Mouse (Mus musculus): ENCODE data around the gene Zfp740.
"Not testable (repeated sequence)": the region's sequence is repeated elsewhere in the genome, so short reads cannot be mapped to it uniquely, and the experiment has no call there.

The Zfp740 gene

DNA sequence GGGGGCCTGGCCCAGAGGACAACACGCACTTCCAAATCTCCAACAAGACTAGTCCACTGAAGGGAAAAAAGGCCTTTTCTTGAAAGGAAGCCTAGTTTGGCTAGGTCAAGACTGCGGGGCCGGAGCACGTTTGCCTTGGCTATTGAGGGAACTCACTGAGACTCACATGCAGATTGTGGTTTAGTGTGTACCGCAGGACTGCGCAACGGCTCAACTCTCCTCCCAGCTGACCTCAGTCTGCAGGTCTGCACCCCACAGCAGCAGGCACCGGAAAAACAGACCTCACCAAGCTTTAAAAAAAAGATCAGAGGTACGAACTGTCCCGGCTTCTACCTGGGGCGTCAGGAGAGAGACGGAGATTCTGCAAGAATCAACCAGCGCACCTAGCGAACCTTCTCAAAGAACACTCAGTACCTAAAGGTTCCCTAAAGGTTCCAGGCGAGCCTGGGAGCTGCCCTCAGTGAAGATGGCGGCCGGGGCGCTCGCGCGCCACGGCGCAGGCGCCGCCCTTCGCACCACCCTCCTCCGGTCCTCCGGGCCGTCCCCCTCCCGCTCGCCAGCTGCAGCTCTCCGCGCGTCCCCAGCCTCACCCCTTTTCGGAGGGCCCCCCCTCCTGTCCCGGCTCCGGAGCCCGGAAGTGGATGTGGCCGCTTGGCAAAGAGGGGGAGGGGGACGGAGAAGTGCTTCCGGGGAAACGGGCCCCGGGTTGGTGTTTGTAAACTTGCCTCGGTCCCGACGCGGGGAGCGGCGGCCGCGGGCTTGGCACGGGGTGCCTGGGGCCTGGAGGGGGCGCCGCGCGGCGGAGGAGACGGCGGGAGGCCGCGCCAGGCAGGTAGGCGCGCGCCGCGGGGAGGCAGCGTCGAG, at the start of gene Zfp740:
Gene Zfp740, plus strand, starts transcription at position 279 of the 864 bp plus-strand sequence.
- peak; percentile 97 for DNase-seq (ENCODE audit: low spot score in 2 of 2)

DNA sequence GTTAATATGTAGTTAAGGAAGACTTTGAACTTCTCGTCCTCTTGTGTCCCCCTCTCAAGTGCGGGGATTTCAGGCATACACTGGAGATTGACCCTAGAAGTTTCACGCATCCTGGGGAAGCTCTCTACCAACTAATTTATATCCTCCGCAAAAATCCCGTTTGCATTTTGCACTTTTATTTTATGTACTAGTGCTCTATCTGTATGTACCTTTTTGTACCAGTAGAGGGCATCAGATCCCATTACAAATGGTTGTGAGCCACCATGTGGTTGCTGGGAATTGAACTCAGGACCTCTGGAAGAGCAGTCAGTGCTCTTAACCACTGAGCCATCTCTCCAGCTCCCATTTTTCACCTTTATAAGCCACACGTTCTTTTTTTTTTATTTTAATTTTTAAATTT, 48.0 kb upstream of the Zfp740 start:
- not testable (repeated sequence) for DNase-seq (ENCODE audit: low spot score in 2 of 2)

DNA sequence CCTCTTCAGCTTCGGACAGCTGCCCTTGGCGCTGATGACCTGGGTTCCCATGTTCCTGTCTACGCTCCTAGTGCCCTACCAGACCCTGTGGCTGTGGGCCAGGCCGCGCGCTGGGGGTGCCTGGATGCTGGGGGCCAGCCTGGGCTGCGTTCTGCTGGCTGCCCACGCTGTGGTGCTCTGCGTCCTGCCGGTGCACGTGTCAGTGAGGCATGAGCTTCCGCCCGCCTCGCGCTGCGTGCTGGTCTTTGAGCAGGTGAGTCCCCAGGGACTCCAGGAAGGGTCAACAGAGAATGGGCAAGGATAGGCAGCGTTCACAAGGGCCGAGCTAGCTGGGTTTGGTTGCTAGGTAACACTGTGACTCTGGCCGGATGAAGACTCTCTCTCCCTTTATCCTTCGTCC, 46.2 kb upstream of the Zfp740 start:
- DNase-seq (ENCODE audit: low spot score in 2 of 2) = no peak

DNA sequence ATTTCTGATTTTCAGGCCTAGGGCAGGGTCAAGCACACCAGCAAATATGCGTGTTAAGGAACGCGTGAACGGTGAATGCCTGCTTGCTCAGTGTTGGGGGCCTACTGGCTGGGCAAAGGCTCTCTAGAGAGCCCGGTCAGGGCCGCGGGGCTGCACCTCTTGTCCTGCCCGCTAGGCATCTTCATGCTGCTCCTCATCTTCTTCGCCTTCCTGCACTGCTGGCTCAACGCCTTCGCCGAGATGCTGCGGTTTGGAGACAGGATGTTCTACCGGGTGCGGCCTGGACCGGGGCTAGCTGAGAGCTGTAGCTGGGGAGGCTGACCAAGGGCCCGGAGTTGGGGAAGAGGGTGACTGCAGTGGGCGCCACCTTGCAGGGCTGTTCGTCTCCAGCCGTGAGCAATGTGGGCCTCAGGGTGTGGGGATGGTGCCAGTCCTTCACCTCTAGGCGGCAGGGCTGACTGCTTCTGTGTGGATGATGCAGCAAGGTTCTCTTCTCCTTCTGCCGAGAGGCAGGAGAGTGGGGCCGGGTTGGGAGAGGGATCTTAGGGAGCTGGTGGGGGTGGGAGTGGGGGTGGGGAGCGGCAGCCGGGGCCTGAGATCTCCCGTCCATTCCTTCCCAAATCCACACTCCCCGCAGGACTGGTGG, 42.5 kb upstream of the Zfp740 start:
- DNase-seq (ENCODE audit: low spot score in 2 of 2) = no peak

DNA sequence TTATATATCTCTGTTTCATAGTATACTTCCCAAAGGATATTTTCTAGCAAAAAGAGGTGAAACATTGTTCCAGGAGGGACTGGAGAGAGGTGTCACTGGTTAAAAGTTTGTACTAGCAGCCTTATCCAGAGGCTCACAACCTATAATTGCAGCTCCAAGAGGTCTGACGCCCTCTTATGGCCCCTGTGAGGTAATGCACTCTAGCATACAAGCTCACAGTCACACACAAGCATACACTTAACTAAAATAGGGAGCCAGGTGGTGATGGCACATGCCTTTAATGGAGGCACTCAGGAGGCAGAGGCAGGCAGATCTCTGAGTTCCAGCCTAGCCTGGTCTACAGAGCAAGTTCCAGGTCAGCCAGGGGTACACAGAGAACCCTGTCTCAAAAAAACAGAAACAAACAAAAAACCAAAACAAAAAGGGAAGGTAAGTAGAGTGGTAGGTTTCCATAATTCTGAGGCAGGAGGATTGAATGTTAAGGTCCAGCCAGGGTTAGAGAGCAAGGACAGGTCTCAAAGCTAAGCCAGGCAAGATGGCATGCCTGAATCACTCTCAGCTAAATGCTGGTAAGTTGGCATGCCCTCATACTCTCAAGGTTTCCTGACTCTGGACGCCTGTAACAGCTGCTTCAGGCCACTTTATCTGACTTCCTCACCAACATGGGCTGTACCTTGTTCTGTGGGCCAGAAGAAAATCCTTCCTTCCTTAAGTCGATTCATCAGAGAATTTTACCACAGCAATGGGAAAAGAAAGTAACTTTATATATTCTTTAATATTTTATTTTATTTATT, 39.0 kb upstream of the Zfp740 start:
- no peak for DNase-seq (ENCODE audit: low spot score in 2 of 2)

DNA sequence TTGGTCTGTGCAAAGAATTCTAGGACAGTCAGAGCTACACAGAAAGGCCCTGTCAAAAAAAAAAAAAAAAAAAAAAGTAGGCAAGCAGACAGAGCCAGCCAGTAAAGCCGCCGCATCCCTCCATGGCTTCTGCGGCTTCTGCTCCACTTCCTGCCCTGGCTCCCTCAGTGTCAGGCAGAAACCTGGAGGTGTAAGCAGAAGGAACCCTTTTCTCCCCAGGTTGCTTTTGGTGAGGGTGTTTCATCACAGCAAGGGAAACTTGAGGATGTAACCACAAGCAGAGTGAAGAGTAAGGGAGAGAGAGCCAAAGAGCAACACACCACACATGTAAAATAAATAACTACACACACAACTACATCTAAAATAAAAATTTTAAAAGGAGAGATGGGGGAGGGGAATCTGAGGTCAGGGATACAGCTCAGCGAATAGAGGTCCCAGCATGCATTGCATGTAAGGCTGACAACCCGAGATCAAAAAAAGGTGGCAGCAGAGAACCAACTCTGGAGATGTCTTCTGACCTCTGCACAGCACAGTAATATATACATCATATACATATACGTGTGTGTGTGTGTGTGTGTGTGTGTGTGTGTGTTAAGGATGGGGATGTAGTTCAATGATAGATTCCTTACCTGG, 37.5 kb upstream of the Zfp740 start:
- DNase-seq (ENCODE audit: low spot score in 2 of 2) = no peak

DNA sequence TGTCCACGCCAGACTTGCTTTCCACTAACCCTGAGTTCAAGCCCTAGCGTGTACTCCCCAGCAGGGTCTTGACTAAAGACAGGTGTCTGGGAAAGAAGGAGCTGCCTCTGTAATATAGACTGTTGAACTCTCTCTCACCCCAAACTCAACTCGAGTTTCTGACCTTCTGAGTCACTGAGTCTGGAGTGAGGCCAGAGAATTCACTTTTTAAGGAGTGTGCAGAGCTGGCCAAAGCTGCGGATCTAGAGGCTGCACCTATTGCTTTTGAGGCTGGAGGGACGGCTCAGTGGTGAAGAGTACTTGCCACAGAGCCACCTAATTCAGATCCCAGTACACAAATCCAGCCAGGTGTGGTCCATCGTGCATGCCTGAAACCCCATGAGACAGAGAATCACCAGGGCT, 35.4 kb upstream of the Zfp740 start:
- no peak for DNase-seq (ENCODE audit: low spot score in 2 of 2)

DNA sequence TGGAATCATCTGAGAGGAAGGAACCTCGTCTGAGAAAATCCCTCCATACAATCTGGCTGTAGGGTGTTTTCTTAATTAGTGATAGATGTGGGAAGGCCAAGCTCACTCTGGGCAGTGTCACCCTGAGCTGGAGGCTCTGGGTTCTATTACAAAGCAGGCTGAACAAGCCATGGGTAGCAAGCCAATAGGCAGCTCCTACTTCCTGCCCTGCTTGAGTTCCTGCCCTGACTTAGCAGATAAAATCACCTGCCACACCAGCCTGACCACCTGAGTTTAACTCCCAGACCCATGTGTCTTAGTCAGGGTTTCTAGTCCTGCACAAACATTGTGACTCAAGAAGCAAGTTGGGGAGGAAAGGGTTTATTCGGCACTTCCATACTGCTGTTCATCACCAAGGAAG, 34.0 kb upstream of the Zfp740 start:
- DNase-seq (ENCODE audit: low spot score in 2 of 2) = no peak

DNA sequence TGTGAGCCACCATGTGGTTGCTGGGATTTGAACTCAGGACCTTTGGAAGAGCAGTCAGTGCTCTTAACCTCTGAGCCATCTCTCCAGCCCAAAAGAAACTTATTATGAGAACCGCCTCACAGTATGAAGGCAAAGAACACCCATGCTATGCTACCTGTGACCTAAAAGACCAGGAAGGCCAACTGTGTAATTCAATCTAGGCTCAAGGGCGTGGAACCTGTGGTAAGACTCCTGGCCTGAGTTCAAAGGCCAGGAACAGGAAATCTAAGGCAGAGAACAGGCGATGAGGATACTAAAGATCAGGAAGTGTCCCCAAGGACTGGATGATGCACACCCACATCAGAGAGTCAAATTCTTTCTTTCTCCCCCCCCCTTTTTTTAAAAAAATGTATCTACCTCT, 29.5 kb upstream of the Zfp740 start:
- DNase-seq (ENCODE audit: low spot score in 2 of 2) = no peak

DNA sequence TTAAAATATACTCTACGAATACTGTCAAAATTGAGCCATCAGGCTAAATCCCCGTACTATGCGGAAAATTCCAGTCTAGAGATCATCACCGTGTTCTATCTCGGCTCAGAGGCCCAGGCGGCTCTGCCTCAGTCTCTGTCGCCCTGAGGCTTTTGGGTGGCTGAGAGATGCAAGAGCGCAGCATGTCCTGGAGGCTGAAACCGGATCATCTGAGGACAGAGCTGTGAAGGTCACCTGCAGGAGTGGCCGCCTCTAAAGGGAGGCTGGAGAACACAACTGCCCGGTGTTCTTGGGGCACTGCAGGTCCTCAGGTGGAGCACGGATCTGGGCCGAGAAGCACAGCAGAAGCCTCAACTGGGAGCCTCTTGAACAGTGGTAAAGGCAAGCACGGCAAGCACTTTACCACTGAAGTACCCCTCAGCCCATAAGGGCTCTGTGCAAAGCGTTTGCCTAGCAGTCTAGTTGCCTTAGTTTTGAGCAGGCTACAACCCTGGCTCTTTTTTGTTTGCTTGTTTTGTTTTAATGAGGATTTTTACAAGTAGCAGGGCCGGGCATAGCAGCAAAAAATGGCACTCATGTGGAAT, 27.2 kb upstream of the Zfp740 start:
- DNase-seq (ENCODE audit: low spot score in 2 of 2) = no peak

DNA sequence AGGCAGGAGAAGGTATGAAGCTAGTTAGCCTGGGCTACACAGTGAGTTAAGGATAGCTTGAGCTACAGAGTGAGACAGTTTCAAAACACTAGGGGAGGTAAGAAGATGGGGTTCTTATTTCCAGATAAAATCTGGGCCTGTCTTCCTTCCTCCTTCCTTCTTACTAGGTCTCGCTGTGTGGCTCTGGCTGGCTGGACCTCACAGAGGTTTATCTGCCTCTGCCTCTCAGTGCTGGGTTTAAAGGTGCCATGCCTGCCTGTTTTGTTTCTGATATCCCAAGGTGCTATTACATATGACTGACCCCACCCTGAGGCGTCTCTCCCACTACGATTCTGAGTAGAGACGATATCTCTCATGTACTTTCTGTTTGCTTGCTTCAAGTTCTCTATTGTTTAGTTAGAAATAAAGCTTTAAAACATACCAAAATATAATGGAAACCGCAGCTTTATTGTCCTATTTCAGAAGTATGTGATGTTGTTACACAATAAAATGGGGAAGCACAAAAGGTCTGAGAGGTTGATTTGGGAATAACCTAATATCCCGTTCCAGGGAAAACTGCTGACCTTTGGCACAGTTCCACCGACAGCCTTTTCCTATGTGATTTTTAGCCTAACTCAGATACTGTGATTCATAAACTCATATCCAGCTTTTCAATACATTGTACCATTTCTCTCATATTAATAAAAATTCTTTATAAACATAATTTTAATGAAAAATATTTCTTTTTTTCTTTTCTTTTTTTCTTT, 26.3 kb upstream of the Zfp740 start:
- DNase-seq (ENCODE audit: low spot score in 2 of 2) = no peak

DNA sequence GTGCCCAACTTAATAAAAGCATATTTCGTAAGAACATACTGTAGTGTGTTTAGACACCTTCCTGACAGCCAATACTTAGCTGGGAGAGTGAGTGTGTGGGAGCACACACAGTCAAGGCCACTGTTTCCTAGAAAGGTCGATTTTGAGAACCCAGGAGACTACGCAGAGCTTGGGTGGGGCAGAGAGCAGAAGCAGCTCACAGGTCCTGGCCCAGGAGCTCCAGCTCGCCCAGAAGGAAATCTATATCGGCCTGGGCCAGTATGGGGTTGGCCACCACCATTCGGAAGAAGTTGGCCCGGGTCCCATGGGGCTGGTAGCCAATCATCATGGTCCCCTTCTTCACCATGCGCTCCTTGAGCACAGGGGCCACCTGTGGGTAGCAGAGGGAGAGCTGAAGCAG, 25.6 kb upstream of the Zfp740 start:
- DNase-seq (ENCODE audit: low spot score in 2 of 2) = no peak

DNA sequence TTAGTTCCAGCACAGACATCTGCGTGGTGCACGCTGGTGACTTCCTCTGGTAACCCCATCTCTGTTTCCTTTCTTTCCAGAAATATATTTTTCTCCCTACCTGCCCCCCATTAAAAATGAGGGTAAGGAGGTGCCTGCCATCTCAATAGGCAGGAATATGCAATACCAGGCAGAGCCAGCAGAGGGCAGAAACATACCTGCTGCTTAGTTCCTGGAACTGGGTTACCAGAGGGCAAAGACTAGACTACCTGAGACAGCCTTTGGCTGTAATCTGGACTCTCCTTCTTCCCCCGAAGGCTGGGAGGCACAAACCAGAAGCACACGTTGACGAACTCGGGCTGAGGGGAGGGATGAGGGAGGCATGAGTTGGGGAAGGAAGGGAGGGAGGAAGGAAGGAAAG, 24.8 kb upstream of the Zfp740 start:
- peak; percentile 58 to 80 for DNase-seq (ENCODE audit: low spot score in 2 of 2)

DNA sequence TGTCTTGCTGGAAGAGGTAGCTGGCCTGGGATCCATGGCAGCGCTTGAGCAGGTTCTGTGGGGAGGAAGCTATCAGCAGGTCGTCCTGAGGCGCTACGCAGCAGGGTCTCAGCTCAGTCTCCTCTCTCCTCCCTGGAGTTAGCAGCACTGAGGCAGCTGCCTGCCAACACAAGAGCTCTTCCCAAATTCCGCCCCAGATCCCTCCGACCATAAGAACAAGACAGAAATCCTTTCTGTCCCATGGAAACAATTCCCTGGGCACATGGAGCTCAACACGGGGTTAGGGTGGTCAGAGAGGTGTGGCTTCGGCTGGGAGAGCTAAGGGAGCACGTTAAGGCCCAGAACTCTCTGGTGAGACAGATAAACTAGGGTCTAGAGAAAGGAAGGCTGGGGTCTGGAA, 23.9 kb upstream of the Zfp740 start:
- DNase-seq (ENCODE audit: low spot score in 2 of 2) = no peak

DNA sequence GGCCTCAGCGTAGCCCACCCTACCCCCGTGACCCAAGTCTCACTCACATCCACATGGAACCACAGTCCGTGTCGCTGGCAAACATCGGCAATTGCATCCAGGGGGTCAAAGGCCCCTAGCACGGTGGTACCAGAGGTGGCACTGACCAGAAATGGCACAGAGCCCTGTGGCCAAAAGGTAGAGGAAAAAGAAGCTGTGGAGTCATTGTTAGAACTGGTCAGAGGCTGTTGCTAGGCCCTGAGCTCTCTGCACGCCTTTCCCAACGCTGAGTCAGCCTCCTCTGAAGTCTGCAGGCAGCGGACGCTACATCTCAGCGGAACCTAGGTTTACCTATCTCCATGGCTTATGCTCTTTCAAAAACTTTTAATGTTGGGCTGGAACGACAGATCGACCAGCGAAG, 23.1 kb upstream of the Zfp740 start:
- DNase-seq (ENCODE audit: low spot score in 2 of 2) = no peak

DNA sequence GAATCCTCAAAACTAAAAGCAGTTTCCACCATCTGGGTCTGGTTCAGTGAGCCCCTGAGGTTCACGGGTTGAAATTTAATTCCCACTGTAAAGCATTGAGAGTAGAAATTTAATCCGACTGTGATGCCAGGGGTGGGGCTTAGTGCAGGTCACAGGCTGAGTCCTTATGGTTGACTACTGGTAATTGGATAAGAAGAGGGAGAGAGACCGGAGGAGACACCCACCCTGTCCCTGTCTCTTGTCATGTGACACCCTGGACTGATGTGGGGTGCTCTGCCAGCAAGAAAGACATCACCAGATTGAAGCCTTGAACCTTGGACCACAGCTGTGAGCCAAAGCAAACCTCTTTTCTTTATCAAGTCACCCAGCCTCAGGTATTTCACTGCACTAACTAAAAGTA, 20.0 kb upstream of the Zfp740 start:
- DNase-seq (ENCODE audit: low spot score in 2 of 2) = no peak

DNA sequence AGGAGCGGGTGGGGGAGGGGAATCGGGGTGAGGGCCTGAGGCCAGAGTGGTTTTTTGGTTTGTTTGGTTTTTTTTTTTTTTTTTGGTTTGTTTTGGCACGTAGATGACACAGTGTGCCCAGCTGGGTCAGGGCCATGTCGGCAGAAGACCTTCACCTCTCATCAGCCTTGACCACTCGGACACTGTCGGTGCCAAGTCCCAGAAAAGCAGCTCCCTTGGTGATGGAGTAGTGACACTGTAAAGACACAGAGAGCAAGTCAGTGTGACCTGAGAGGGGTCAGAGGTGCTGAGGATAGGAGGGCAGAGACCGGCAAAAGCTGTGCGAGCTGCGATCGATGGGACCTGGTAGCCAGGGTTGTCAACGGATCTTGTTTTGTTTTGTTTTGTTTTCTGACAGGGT, 16.8 kb upstream of the Zfp740 start:
- no peak for DNase-seq (ENCODE audit: low spot score in 2 of 2)

DNA sequence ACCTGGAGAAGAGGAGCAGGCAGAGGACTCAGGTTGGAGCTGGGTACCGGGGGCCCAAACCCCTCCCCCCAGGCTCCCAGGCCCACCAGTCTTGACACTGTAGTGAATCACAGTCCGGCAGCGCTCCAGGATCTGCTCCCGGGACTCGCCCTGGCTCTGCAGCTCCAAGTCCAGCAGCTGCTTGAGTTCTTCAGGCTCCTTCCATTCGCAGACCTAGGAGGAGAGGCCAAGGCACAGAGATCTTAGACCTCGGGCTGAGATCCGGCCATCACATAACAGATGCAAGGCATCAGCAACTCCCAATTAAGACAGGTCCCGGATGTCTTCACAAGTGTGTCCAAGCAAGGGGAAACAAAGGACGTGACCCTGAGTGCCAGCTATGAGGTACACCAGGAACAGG, 15.0 kb upstream of the Zfp740 start:
- DNase-seq (ENCODE audit: low spot score in 2 of 2) = peak; percentile 44 to 66

DNA sequence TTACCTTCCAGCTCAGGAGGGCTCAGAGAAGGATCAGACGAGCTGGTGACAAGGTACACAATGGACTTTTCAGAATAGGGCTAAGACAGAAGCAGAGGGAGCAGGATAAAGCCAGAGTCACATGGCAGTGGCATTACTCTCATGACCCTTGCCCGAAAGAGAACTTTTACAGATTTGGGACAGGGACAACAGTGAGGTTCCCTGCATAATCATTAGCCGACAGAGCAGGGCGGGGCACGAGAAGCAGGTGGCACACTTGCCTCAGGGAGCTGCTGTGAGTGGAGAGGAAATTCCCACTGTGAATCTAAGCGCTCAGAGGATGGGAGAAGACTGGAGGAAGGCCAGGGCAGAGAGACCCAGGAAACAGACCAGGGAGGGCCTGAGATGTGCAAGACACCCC, 14.2 kb upstream of the Zfp740 start:
- no peak for DNase-seq (ENCODE audit: low spot score in 2 of 2)

DNA sequence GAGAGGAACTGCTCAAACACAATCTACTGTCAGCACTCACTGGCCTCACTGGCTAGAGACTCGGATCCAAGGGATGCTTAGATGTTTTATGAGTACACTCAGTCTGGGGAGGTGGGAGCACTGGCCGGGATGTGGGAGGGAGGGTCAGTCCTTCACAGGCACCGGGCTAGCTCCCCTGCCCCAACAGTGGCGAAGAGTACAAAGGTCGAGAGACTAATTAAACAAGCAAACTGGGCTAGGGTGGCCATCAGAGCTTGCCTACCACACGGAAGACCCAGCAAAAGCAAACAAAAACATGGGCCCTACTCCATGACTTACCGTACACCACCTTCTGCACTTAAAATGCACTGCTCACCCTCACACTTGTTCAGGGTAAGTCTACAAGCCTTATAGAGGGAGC, 11.3 kb upstream of the Zfp740 start:
- DNase-seq (ENCODE audit: low spot score in 2 of 2) = no peak

DNA sequence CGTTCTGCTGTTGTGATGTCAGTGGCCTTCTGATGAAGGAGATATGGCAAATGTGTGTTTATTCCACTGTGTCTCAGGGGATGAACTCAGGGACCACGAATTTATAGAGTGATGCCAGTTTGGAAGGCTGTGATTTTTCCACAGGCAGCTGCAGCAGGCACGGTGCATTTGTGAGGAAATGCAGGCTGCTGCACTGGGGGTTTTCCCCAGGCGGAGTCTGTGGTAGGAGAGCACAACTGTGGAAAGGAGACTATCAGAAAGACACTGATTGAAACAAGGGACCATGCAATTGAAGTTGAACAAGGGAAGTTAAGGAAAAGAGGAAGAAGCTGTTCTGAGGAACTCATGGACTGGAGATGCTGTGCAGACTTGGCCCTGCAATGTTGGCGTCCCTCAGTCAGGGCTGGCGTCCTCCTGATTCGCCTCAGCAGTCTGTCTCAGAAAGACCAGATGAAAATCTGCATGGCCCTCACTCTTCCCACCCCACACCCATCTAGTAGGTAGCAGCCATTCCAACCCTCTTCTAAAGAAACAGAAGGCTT, 10.7 kb upstream of the Zfp740 start:
- no peak for DNase-seq (ENCODE audit: low spot score in 2 of 2)
